Mouse (Mus musculus): ENCODE measurements around the gene Gm49337.

The Gm49337 gene

GRCm38 (mm10) chr4:116162142-116162541 is 11.0 kb upstream of the Gm49337 start:
- DNase-seq (ENCODE audit: low spot score in 2 of 2) = no peak

DNA sequence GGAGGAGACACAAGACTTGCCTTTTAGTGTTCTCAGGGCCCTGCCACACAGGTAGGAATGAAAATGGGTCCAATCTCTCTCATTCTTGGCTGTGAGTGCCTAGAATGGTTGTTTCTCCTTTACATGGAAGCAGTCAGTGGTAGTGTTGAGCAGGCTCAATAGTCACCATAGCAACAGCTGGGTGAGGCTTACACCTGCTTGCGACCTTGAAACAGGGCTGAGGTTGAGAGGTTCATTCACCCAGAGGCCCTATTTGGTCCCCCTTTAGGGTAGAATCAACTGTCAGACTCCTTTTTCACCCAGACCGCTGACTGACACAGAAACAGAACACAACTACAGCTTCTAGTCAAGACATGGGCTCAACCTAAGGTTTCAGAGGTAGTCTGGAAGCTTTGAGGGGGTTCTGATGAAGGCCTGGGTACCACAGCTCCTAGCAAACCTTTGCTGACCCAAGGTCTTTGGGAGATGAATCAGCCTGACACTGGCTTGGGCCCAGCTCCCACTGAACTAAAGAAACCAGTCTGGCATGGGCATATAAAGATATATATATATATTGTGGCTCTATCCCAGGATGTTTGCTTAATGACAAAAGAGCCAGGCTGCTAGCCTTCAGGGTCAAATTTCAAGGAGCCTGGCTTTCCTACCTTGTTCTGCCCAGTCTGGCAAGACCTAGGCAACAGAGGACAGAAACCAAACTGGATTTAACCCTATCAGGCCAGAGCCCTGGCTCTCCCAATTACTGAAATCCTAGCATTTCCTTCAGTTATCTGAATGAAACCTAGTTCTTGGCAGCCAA is 8.2 kb upstream of the Gm49337 start:
- DNase-seq (ENCODE audit: low spot score in 2 of 2) = no peak

GRCm38 (mm10) chr4:116165708-116166407 is 7.3 kb upstream of the Gm49337 start:
- no peak for DNase-seq (ENCODE audit: low spot score in 2 of 2)

DNA sequence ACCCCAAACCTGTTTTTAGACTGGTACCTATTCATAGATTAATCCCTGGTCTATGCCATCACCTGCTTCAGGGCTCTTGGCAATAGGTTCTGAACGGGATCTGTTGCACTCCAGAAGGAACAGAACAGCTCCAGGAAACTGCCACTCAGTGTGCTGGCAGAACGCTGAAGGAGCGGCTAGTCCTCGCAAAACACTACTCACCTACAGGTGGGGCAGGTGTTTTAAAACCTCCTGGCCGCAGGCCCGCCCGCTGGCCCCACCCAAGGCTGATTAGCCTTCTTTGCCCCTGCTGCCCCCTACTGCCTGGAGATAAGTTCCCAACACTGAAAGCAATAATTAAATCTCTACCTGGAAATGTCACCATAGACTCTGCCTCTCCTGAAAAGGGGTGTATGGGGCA is 5.8 kb upstream of the Gm49337 start, which contains the start of gene Tspan1:
TSS of gene Tspan1 (minus strand) at position 198 of the 400 bp plus-strand sequence.
- DNase-seq (ENCODE audit: low spot score in 2 of 2) = no peak

DNA sequence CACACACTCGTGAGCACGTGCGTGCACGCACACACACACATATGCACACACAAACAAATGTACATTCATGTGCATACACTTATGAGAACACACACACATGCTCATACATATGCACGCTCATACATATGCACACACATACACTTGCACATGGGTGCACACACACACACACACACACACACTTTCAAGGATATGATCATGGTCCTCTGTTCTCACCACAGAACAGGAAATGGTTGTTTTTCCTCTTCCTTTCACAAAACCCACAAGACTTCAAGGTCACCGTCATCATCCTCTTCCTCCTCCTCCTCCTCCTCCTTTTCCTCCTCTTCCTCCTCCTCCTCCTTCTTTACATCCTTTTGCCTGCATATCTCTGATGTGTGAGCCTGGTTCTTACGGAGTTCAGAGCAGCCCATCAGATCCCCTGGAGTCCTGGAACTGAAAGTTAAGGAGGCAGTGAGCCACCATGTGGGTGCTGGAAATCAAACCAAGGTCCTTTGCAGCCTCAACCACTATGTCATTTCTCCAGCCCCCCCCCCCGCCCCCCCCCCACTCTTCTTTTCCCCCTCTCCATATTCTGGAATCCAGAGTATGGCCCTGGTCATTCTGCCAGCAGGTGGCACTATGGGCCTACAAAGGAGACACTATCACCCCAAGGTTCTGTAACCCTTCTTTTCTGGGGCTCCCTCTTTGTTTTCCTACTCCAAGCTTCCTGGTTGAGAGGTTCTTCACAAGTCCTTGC is 4.4 kb upstream of the Gm49337 start:
- peak; percentile 47 to 59 for DNase-seq (ENCODE audit: low spot score in 2 of 2)

DNA sequence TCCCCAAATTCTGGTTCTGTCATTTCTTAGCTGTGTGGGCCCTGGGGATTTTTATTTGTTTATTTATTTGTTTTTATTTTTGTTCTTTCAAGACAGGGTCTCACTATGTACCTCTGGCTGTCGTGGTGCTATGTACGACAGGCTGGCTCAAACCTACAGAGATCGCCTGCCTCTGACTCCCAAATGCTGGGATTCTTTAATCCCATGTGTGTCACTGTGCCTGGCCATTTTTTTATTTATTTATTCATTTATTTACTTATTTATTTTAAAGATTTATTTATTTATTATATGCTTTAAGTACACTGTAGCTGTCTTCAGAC is 3.9 kb upstream of the Gm49337 start:
- no peak for DNase-seq (ENCODE audit: low spot score in 2 of 2)

- DNase-seq (ENCODE audit: low spot score in 2 of 2) = no peak
These were observed 568 bp downstream of the Gm49337 start for GRCm38 (mm10) chr4:116173752-116174151.

GRCm38 (mm10) chr4:116174466-116175116 is 1.4 kb downstream of the Gm49337 start:
- DNase-seq (ENCODE audit: low spot score in 2 of 2) = no peak

DNA sequence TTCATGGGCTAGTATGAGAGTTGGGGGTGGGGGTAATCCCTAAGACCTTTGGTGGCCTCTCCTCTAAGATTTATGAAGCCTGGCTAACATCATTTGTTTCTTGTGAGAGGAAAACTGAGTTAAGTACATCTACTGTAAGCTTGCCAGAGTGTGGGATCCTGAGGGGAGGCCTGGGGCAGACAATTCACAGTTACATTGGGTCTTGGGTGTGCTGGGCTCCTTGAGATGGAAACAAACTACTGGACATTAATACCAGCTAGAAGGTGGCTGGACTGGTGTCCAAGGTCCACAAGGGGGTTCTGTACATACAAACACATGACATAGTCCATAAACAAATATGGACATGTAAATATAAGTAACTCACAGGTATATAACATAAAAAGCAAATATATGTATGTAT is 2.0 kb downstream of the Gm49337 start:
- no peak for DNase-seq (ENCODE audit: low spot score in 2 of 2)

DNA sequence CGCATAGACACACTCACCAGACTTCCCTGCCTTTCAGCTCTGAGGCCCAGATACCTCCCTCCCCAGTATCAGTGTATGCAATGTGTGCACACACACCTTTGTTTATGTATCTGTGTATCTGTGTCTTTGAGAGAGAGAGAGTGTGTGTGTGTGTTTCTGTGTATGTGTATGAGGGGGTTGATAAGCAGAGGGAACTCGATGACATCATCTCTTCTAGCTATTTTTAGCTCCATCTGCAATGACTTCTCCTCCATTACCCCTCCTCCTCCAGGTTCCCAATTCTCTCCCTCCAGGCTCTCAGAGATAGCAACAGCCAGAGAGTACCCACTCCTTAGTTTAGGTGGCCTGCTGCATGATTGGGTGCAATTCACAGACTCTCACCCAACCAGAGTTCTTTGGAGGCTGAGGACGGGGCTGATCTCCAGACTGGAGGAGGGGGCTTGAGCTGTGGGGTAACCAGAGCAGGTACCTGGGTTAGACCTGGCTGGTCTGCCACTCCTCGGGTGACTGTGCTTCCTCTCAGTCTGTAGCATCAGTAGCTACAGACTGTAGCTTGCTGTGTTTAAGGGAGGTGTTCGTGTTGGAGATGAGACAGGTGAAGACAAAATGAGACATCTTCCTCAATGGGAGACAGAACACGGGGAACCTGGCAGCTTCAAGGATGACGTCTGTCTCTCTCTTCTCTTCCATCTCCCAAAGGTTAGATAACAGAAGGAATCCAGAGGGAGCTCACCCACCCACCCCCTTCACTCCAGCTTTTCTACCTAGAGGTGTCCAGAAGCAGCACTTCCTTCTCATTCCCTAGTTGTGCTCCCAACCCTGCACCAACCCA is 2.7 kb downstream of the Gm49337 start:
- DNase-seq (ENCODE audit: low spot score in 2 of 2) = no peak

GRCm38 (mm10) chr4:116176543-116176988 is 3.4 kb downstream of the Gm49337 start:
- peak; percentile 27 to 28 for DNase-seq (ENCODE audit: low spot score in 2 of 2)

- peak; percentile 65 to 70 for DNase-seq (ENCODE audit: low spot score in 2 of 2)
These were observed 4.0 kb downstream of the Gm49337 start for GRCm38 (mm10) chr4:116177140-116177539.

DNA sequence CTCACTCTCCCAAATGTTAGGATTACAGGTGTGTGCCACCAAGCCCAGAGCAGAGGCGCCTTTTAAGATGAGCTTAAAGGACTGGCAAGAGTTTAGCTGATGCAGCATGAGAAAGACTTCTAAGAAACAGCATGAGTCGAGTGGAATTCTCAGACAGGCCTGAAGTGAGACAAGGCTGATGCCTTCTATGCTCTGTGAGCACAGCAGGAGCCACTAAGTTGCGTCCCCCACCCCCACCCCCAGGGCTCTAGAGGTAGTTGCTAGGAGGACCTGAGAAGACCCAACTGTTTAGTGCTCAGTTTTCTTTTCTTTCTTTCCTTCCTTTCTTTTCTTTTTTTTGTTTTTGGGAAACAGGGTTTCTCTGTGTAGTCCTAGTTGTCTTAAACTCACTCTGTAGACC is 8.9 kb downstream of the Gm49337 start:
- no peak for DNase-seq (ENCODE audit: low spot score in 2 of 2)

- DNase-seq (ENCODE audit: low spot score in 2 of 2) = no peak
These were observed 9.6 kb downstream of the Gm49337 start for GRCm38 (mm10) chr4:116182745-116183144.

DNA sequence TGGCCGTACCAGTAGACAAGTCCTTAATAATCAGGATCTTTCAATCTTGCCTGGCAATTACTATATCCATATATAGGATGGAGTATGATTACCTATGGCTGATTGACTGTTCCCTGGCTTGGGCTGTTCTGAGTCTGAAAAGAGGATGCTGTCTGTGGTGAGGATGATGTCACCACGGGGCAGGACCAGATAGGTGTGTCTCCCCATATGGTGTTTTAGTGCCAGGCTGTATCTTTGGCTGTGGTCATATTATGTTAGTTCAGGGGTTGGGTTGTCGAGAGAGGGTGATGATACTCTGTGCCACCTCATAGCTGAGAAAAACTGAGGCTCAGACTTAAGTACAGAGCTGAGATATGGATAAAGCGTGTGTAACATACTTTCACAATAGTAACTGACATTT is 11.9 kb downstream of the Gm49337 start:
- DNase-seq (ENCODE audit: low spot score in 2 of 2) = no peak

- no peak for DNase-seq (ENCODE audit: low spot score in 2 of 2)
These were observed 19.2 kb downstream of the Gm49337 start for GRCm38 (mm10) chr4:116192286-116192835.

GRCm38 (mm10) chr4:116193583-116194383 is 20.6 kb downstream of the Gm49337 start:
- DNase-seq (ENCODE audit: low spot score in 2 of 2) = peak; percentile 8 to 31

- DNase-seq (ENCODE audit: low spot score in 2 of 2) = no peak
These were observed 25.2 kb downstream of the Gm49337 start for GRCm38 (mm10) chr4:116198422-116198821.

DNA sequence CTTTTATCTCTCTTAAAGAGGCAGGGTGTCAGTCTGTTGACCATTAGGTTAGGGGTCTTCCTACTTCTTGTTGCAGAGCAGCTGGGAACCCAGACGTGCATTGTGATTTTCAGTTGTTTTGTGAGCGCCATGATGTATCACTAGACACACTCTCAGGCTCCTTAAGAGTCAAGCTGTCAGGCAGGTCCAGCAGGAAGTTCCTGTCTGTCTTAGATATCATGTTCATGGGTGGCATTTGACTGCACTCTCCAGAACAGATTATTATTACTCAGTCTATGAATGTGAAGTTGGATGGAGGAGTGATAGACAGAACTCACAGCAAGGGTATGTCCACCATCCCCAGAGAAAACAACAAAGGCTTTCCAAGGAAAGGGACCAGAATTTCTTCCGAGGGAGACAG is 31.2 kb downstream of the Gm49337 start:
- no peak for DNase-seq (ENCODE audit: low spot score in 2 of 2)

DNA sequence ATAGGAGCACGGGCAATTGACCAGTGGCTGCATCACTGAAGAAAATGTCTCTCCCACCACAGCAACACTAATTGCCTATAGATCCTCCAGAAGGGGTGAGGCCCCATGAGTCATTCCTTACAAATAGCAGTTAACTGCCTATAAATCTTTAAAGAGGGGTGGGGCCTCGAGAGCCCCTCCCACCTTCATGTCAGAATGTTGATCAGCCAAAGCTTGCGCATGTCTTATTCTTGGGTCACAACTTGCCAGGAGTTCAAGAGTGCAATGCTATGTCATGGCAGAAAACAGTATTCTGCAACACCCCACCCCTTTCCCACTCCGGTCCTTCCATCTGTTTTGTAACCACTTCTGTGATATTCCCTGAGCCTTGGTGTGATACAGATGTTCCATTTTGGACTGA is 33.3 kb downstream of the Gm49337 start:
- no peak for DNase-seq (ENCODE audit: low spot score in 2 of 2)
